Mouse (Mus musculus) lung, postnatal 0 days (tissue): Measurements from ENCODE around the gene Gjb3.

Source experiments
- CTCF ChIP-seq: IDR thresholded peaks from 2 replicates; pipeline ENCODE4 v1.5.1; 2016; ENCODE audit warnings: antibody characterized with exemption, mild to moderate bottlenecking
- EP300 ChIP-seq: IDR thresholded peaks from 2 replicates; pipeline ENCODE4 v1.6.1; 2016; ENCODE audit warnings: antibody characterized with exemption, mild to moderate bottlenecking, control low read depth

- TF ChIP-seq CTCF, result no peak
- TF ChIP-seq EP300, result no peak
These were observed 43.7 kb downstream of the Gjb3 start for GRCm38 (mm10) chr4:127286907-127287306.
